Mouse (Mus musculus): ENCODE measurements around the gene Gpr137. TPM values are rescaled to one million over a fixed set of nuclear protein-coding genes. Genes with fewer than 3 reads are reported as not detected.

The Gpr137 gene
- total and polyA plus RNA-seq, 2 experiments from 2014 or later = 68.7 to 122 TPM

DNA sequence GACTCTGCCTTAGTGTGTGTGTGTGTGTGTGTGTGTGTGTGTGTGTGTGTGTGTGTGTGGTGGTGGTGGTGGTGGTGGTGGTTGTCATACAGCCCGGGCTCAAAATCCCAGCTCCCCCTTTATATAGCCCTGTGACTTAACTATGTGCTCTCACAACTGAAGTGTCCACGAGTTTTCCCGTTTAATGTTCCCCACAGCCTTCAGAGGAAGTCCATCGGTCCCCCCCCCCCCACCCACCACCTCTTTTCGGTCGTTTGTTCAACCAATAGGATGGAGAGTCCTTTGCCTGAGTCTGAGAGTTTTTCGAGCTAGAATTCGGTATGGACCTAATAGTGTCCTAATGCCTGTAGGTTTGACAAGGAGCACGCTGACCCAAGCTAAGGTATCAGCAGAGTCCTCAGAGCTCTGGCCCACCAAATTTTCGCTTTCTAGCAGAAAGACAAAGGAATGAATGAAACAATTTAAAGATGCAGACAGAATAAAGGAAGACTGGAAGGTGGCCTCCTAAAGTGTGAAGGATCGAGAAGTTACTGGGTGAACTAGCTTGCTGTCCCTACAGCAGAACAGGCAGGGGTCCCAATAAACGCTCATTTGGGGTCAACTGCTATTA lies 31.4 kb upstream of the Gpr137 start:
- Histone ChIP-seq H3K27me3 (ENCODE audit: insufficient read depth, low read length) (0 out of 2 replicates have a peak, but pooled peaks cover 3% of the 10 kb centered on the region), H3K4me1 (ENCODE audit: insufficient read depth, low read length) (peaks cover 17% of the 10 kb centered on the region), H3K9me3 (ENCODE audit: low read length) (no peaks in the 10 kb centered on the region), H3K27ac (no peak overlapping the region), H3K4me2 (ENCODE audit: low read depth, low read length) (peak overlapping the region; percentile 90), H3K36me3 (ENCODE audit: insufficient read depth, low read length) (peaks cover 4% of the 10 kb centered on the region; the same call in 1 of the 2 replicates), H3K4me3 (ENCODE audit: low read length) (peak overlapping the region; percentile 62), H3K9ac (replicated peaks; ENCODE audit: low read length) (peak overlapping the region; percentile 76; the same call in 1 of the 2 replicates)
- 33% methylated on average over 12 of the region's 12 CpGs for WGBS
- DNase-seq (ENCODE audit: low spot score) (no peak), ATAC-seq (no peak)
- no peak for TF ChIP-seq CTCF (IDR thresholded peaks at IDR 0.05; ENCODE audit: low read depth)

DNA sequence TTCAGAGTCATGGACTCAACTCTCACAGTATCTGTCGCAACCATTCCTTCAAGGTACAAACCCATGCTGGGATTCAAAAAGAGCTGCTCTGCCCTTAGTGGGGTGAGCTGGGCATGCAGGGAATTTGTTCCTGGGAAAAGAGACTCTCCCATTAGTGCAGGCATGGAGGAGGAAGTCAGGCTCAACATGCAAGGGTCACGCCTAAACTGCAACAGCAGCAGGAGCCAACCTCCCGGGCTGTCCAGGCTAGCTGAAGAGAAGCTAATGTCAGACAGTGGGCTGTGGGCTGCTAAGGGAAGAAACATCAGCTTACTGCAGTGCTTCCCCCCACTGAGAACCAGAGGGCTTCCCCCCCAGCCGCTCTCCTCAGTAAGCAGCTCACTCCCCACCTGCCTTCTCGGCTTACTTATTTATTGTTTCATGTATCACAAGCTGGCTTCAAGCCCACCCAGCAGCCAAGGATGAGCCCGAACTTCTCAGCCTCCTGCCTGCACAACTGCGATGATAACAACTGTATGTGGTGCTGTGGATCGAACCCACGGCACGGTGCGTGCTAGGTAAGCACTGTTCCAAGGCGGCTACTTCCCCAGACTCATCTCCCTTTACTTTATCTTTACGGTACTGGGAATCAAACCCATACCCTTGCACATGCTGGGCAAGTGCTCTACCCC lies 30.1 kb upstream of the Gpr137 start:
- ATAC-seq (no peak), DNase-seq (ENCODE audit: low spot score) (no peak)
- Histone ChIP-seq H3K9ac (replicated peaks; ENCODE audit: low read length) (no peak overlapping the region), H3K9me3 (ENCODE audit: low read length) (no peaks in the 10 kb centered on the region), H3K27ac (no peak overlapping the region), H3K4me2 (ENCODE audit: low read depth, low read length) (no peak overlapping the region), H3K27me3 (ENCODE audit: insufficient read depth, low read length) (0 out of 2 replicates have a peak, but pooled peaks cover 3% of the 10 kb centered on the region), H3K4me3 (ENCODE audit: low read length) (no peak overlapping the region), H3K36me3 (ENCODE audit: insufficient read depth, low read length) (no peaks in the 10 kb centered on the region), H3K4me1 (ENCODE audit: insufficient read depth, low read length) (peaks cover 9% of the 10 kb centered on the region)
- no peak for TF ChIP-seq CTCF (IDR thresholded peaks at IDR 0.05; ENCODE audit: low read depth)
- WGBS = 79% methylated on average over 13 of the region's 13 CpGs

DNA sequence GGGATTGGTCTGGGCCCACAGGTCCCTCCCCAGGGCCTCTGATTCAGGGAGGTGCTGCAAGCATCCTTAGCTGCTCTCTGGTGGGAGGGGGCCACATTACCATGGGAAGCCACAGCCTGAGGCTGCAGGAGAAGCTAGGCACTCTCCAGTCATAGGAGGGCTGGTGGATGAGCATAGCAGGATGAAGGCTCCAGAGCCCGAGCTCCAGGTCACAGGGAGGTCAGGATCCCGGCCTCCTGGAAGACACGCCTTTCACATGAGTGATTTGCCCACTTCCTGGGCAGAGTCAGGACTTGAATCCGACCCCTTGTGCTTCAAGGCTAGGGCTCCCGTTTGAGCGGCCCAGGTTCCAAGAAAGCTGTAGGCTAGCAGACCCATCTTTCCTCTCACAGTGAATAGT lies 29.4 kb upstream of the Gpr137 start:
- H3K4me1 ChIP-seq (ENCODE audit: insufficient read depth, low read length) = peaks cover 8% of the 10 kb centered on the region
- no peaks in the 10 kb centered on the region for H3K36me3 ChIP-seq (ENCODE audit: insufficient read depth, low read length)
- no peak overlapping the region for H3K4me2 ChIP-seq (ENCODE audit: low read depth, low read length)
- H3K9ac ChIP-seq (replicated peaks; ENCODE audit: low read length) = no peak overlapping the region
- ATAC-seq = no peak
- no peaks in the 10 kb centered on the region for H3K9me3 ChIP-seq (ENCODE audit: low read length)
- H3K27ac ChIP-seq = no peak overlapping the region
- no peak for DNase-seq (ENCODE audit: low spot score)
- WGBS = 52% methylated on average over 6 of the region's 6 CpGs
- no peak overlapping the region for H3K4me3 ChIP-seq (ENCODE audit: low read length)
- 0 out of 2 replicates have a peak, but pooled peaks cover 3% of the 10 kb centered on the region for H3K27me3 ChIP-seq (ENCODE audit: insufficient read depth, low read length)
- TF ChIP-seq CTCF (IDR thresholded peaks at IDR 0.05; ENCODE audit: low read depth) = no peak

DNA sequence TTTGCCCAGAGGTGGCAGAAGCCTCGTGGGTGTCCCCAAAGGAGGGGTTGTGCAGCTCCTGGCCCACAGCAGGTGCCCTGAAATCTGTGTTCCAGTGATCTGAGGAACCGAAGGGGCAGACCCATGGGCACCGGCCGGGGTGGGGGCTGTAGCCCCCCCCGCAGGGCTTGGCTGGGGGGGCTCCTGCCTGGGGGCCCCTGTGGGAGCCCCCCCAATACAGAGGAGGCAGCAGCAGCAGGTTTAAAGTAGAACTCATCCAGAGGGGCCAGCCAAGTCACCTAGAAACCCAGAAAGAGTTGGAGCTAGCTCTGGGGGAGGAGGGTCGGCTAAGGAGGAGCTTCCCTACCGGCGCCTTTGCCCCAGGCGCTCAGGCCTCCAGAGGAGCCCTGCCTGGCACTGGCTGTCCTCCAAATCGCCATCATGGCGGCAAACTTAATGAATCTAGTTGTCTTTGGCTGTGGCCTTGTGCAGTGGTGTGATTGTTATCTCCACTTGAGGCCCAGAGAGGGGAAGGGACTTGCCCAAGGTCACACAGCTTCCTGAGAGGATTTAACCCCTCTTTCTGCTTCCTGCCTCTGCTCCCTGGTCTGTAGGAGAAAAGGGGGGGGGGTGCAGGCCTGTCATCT lies 28.3 kb upstream of the Gpr137 start:
- Histone ChIP-seq H3K4me3 (ENCODE audit: low read length) (no peak overlapping the region; the same call in 1 of the 2 replicates), H3K4me2 (ENCODE audit: low read depth, low read length) (peak overlapping the region; percentile 52; the same call in 1 of the 2 replicates), H3K36me3 (ENCODE audit: insufficient read depth, low read length) (no peaks in the 10 kb centered on the region), H3K9me3 (ENCODE audit: low read length) (no peaks in the 10 kb centered on the region), H3K9ac (replicated peaks; ENCODE audit: low read length) (no peak overlapping the region), H3K4me1 (ENCODE audit: insufficient read depth, low read length) (no peaks in the 10 kb centered on the region), H3K27me3 (ENCODE audit: insufficient read depth, low read length) (0 out of 2 replicates have a peak, but pooled peaks cover 3% of the 10 kb centered on the region), H3K27ac (no peak overlapping the region)
- ATAC-seq (no peak), DNase-seq (ENCODE audit: low spot score) (no peak)
- 16% methylated on average over 11 of the region's 11 CpGs for WGBS
- TF ChIP-seq CTCF (IDR thresholded peaks at IDR 0.05; ENCODE audit: low read depth) = no peak

DNA sequence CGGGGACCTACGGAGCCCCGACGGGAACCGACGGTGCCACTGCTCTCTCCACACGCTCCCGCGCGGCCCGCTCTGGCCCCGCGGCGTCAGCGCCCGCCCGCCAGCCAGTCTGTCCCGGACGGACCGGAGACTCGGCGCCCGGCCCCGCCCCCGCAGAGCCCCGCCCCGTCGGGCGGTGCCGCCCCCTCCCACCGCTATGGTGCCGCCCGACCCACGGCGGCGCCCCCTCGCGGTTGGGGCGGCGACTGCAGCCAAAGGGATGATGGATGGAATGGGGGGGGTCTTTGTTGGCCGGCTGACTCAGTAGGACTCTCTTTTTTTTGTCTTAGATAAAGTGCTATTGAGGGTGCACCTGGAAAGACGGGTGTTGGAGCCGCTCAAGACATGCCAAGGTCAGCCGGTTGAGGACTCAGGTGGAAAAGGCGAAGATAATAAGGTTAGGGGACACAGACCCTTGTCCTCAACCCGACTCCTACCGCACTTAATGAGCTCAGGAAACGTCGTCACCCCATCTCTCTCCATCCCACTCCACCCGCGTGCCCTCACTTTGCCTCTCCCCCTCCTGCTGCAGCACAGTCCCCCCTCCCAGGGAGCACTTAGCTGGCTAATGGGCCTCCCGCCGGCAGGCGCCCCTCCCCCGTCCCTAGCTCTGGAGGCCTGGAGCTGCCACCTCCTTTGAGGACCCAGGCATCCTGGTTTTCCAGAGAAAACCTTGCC lies 27.5 kb upstream of the Gpr137 start:
- no peaks in the 10 kb centered on the region for H3K4me1 ChIP-seq (ENCODE audit: insufficient read depth, low read length)
- H3K27ac ChIP-seq = no peak overlapping the region
- peak overlapping the region; percentile 41 for H3K4me3 ChIP-seq (ENCODE audit: low read length)
- peak; percentile 51 for TF ChIP-seq CTCF (IDR thresholded peaks at IDR 0.05; ENCODE audit: low read depth)
- ATAC-seq (peak; percentile 30), DNase-seq (ENCODE audit: low spot score) (peak; percentile 50)
- peak overlapping the region; percentile 35 for H3K9ac ChIP-seq (replicated peaks; ENCODE audit: low read length)
- H3K36me3 ChIP-seq (ENCODE audit: insufficient read depth, low read length) = no peaks in the 10 kb centered on the region
- H3K4me2 ChIP-seq (ENCODE audit: low read depth, low read length) = peak overlapping the region; percentile 52
- 1% methylated on average over 47 of the region's 55 CpGs for WGBS
- 0 out of 2 replicates have a peak, but pooled peaks cover 3% of the 10 kb centered on the region for H3K27me3 ChIP-seq (ENCODE audit: insufficient read depth, low read length)
- no peaks in the 10 kb centered on the region for H3K9me3 ChIP-seq (ENCODE audit: low read length)

DNA sequence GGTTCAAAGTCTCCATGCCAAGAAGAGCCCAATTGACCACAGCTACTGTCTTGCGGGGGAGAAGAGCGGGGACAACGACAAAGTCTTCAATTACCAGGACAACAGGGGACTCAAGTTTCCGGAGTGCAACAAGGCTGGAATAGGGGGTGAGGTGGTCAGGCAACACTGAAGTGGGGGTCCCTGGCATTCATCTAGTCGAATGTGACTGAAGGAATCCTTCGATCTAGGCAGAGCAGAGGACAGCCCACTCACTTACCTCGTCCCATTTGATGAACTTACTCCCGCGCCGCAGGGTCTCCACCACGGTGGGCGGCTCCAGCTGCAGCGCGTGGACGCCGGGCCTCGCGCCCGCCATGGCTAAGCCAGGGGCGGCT lies 27.0 kb upstream of the Gpr137 start:
- H3K27ac ChIP-seq = no peak overlapping the region
- H3K9ac ChIP-seq (replicated peaks; ENCODE audit: low read length) = peak overlapping the region; percentile 35
- peak; percentile 6; the same call in 1 of the 2 replicates for ATAC-seq
- peak overlapping the region; percentile 41 for H3K4me3 ChIP-seq (ENCODE audit: low read length)
- TF ChIP-seq CTCF (IDR thresholded peaks at IDR 0.05; ENCODE audit: low read depth) = no peak
- DNase-seq (ENCODE audit: low spot score) = no peak
- under 1% methylated on average over 17 of the region's 20 CpGs for WGBS
- H3K4me2 ChIP-seq (ENCODE audit: low read depth, low read length) = peak overlapping the region; percentile 52
- no peaks in the 10 kb centered on the region for H3K4me1 ChIP-seq (ENCODE audit: insufficient read depth, low read length)
- H3K9me3 ChIP-seq (ENCODE audit: low read length) = no peaks in the 10 kb centered on the region
- H3K27me3 ChIP-seq (ENCODE audit: insufficient read depth, low read length) = 0 out of 2 replicates have a peak, but pooled peaks cover 3% of the 10 kb centered on the region
- H3K36me3 ChIP-seq (ENCODE audit: insufficient read depth, low read length) = no peaks in the 10 kb centered on the region
